Mouse (Mus musculus) G1E (cell line): ENCODE measurements at regions not wholly inside any gene's neighbourhood (a gene's known extent, or its start where the extent isn't known, plus 50 kb on each side); places are given as distances from the start of the nearest gene placed in this dataset.

Experiments
- ATAC-seq: 2 replicates; pipeline ENCODE4 v1.8.0; 2016; ENCODE audit warnings: mild to moderate bottlenecking; ENCODE audit not compliant: insufficient number of reproducible peaks, poor library complexity, low FRiP score, severe bottlenecking; ENCODE audit errors: extremely low read depth
- DNase-seq: peaks from one replicate; pipeline ENCODE4 v3.0.0; 2012; ENCODE audit warnings: low spot score
- H3K27me3 ChIP-seq: 2 replicates; pipeline ENCODE4 v1.6.1; 2012; ENCODE audit warnings: mild to moderate bottlenecking, low read length, inconsistent platforms; ENCODE audit not compliant: insufficient read depth
- H3K36me3 ChIP-seq: replicated peaks from 2 replicates; pipeline ENCODE3; 2012; ENCODE audit warnings: mild to moderate bottlenecking, inconsistent platforms
- H3K4me1 ChIP-seq: 2 replicates; pipeline ENCODE4 v1.6.1; 2012; ENCODE audit warnings: low read depth, low read length, inconsistent platforms, mixed read lengths; ENCODE audit not compliant: insufficient read depth
- H3K4me3 ChIP-seq: 2 replicates; pipeline ENCODE4 v1.5.1; 2012; ENCODE audit warnings: low read depth, mild to moderate bottlenecking, inconsistent platforms, low read length, moderate library complexity, mixed read lengths
- H3K9me3 ChIP-seq: replicated peaks from 2 replicates; pipeline ENCODE4 v1.6.1; 2012; ENCODE audit warnings: inconsistent platforms
- CTCF ChIP-seq: IDR thresholded peaks from 2 replicates; pipeline ENCODE4 v1.5.1; 2012; ENCODE audit warnings: low read depth, low read length, inconsistent platforms, mixed read lengths
- GATA1 ChIP-seq: IDR thresholded peaks from 2 replicates; pipeline ENCODE4 v1.6.1; 2012; ENCODE audit warnings: borderline replicate concordance, low read length, inconsistent platforms, mixed read lengths
- GATA2 ChIP-seq: IDR thresholded peaks from 2 replicates; pipeline ENCODE4 v1.6.1; 2012; ENCODE audit warnings: low read depth, low read length, inconsistent platforms, borderline replicate concordance
- POLR2AphosphoS5 ChIP-seq: IDR thresholded peaks from 2 replicates; pipeline ENCODE4 v1.6.1; 2012; ENCODE audit warnings: low read depth, low read length, inconsistent platforms; ENCODE audit not compliant: insufficient replicate concordance
- TAL1 ChIP-seq: conservative IDR thresholded peaks from 2 replicates; pipeline ENCODE4 v1.6.1; 2012; ENCODE audit warnings: low read depth, low read length, inconsistent platforms, mixed read lengths

GRCm38 (mm10) chr6:99895558-99895957 is 169.4 kb upstream of the Prok2 start:
- DNase-seq: no peak
- TF ChIP-seq GATA2 (no peak), TAL1 (no peak), GATA1 (no peak), POLR2AphosphoS5 (no peak)
- peaks cover 89% of the 10 kb centered on the region for H3K9me3 ChIP-seq

GRCm38 (mm10) chr6:99893936-99894335 is 167.7 kb upstream of the Prok2 start:
- Histone ChIP-seq H3K9me3 (peaks cover 89% of the 10 kb centered on the region), H3K4me1 (no peaks in the 10 kb centered on the region), H3K36me3 (no peaks in the 10 kb centered on the region), H3K27me3 (no peaks in the 10 kb centered on the region), H3K4me3 (no peak overlapping the region)
- TF ChIP-seq CTCF: no peak
- TF ChIP-seq GATA1: no peak
- TF ChIP-seq POLR2AphosphoS5: no peak
- TF ChIP-seq GATA2: no peak
- TF ChIP-seq TAL1: no peak
- no peak for ATAC-seq
- no peak for DNase-seq

More at GRCm38 (mm10) chr6:99895558-99895957, 169.4 kb upstream of the Prok2 start:
- no peaks in the 10 kb centered on the region for H3K27me3 ChIP-seq
- no peaks in the 10 kb centered on the region for H3K36me3 ChIP-seq
- H3K4me3 ChIP-seq: no peak overlapping the region
- ATAC-seq: no peak
- H3K4me1 ChIP-seq: no peaks in the 10 kb centered on the region

DNA sequence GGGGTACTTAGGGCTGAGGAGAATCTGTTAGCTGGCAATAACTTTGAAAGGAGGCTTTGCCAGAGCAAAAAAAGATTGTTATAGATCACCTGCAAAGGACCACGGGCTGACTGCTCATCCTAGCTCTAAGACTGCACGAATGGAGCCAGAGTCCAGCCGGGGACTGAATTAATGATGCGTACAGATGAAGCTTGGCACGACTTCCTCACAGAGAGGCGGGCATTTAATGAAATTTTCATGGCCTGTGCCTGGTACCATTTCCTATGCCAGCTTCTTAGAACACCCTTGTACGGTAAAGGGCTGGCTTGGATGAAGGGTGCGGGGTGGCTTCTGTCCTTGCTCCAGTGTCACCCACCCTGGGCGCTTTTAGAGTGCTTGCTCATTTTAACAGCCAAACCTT is 166.0 kb upstream of the Prok2 start:
- Histone ChIP-seq H3K36me3 (no peaks in the 10 kb centered on the region), H3K4me3 (no peak overlapping the region), H3K9me3 (peaks cover 81% of the 10 kb centered on the region), H3K4me1 (no peaks in the 10 kb centered on the region), H3K27me3 (no peaks in the 10 kb centered on the region)
- DNase-seq (no peak), ATAC-seq (no peak)
- TF ChIP-seq CTCF (no peak), GATA2 (no peak), TAL1 (no peak), POLR2AphosphoS5 (no peak), GATA1 (no peak)

GRCm38 (mm10) chr6:99891790-99892189 is 165.6 kb upstream of the Prok2 start:
- ATAC-seq (no peak), DNase-seq (no peak)
- H3K4me1 ChIP-seq: no peaks in the 10 kb centered on the region
- H3K4me3 ChIP-seq: no peak overlapping the region
- H3K9me3 ChIP-seq: peaks cover 81% of the 10 kb centered on the region
- no peaks in the 10 kb centered on the region for H3K27me3 ChIP-seq
- no peaks in the 10 kb centered on the region for H3K36me3 ChIP-seq
- no peak for TF ChIP-seq CTCF
- TF ChIP-seq POLR2AphosphoS5: no peak
- no peak for TF ChIP-seq GATA2
- TF ChIP-seq TAL1: no peak
- TF ChIP-seq GATA1: no peak

- ATAC-seq (no peak), DNase-seq (no peak)
- no peak overlapping the region for H3K4me3 ChIP-seq
- no peaks in the 10 kb centered on the region for H3K36me3 ChIP-seq
- H3K27me3 ChIP-seq: no peaks in the 10 kb centered on the region
- TF ChIP-seq POLR2AphosphoS5: no peak
- no peaks in the 10 kb centered on the region for H3K4me1 ChIP-seq
- peaks cover 79% of the 10 kb centered on the region for H3K9me3 ChIP-seq
Observed at GRCm38 (mm10) chr6:99890805-99891204, 164.6 kb upstream of the Prok2 start.

GRCm38 (mm10) chr6:99889055-99889454 is 162.9 kb upstream of the Prok2 start:
- no peak for TF ChIP-seq CTCF
- TF ChIP-seq TAL1: no peak
- TF ChIP-seq GATA1: no peak
- no peak for TF ChIP-seq GATA2
- no peak for TF ChIP-seq POLR2AphosphoS5
- H3K4me1 ChIP-seq: no peaks in the 10 kb centered on the region
- H3K36me3 ChIP-seq: no peaks in the 10 kb centered on the region
- ATAC-seq (no peak), DNase-seq (no peak)
- H3K27me3 ChIP-seq: no peaks in the 10 kb centered on the region
- peaks cover 76% of the 10 kb centered on the region for H3K9me3 ChIP-seq
- no peak overlapping the region for H3K4me3 ChIP-seq

GRCm38 (mm10) chr6:99887904-99888303 is 161.7 kb upstream of the Prok2 start:
- Histone ChIP-seq H3K27me3 (no peaks in the 10 kb centered on the region), H3K4me1 (no peaks in the 10 kb centered on the region), H3K9me3 (peaks cover 79% of the 10 kb centered on the region), H3K36me3 (no peaks in the 10 kb centered on the region), H3K4me3 (no peak overlapping the region)
- TF ChIP-seq POLR2AphosphoS5: no peak
- TF ChIP-seq TAL1: no peak
- TF ChIP-seq GATA2: no peak
- DNase-seq (no peak), ATAC-seq (no peak)
